Mouse (Mus musculus) bone marrow, adult 2 months (tissue): Measurements from ENCODE around the gene Rasa2.

Source experiments
- CTCF ChIP-seq: fragments of 200-500 bp; IDR thresholded peaks from 2 replicates; pipeline ENCODE4 v1.5.1; 2011; ENCODE audit warnings: low read length, control low read depth; ENCODE audit not compliant: control insufficient read depth, insufficient read depth
- POLR2A ChIP-seq: fragments of 200-500 bp; IDR thresholded peaks from 2 replicates; pipeline ENCODE4 v1.6.1; 2011; ENCODE audit warnings: low read depth, mild to moderate bottlenecking, control low read depth, low read length, borderline replicate concordance; ENCODE audit not compliant: control insufficient read depth

GRCm38 (mm10) chr9:96583496-96583895 is 47.9 kb downstream of the Rasa2 start:
- TF ChIP-seq POLR2A (no peak), CTCF (no peak)
